12 mouse cellular contexts compared by ENCODE assay signal in the genomic region with DNA sequence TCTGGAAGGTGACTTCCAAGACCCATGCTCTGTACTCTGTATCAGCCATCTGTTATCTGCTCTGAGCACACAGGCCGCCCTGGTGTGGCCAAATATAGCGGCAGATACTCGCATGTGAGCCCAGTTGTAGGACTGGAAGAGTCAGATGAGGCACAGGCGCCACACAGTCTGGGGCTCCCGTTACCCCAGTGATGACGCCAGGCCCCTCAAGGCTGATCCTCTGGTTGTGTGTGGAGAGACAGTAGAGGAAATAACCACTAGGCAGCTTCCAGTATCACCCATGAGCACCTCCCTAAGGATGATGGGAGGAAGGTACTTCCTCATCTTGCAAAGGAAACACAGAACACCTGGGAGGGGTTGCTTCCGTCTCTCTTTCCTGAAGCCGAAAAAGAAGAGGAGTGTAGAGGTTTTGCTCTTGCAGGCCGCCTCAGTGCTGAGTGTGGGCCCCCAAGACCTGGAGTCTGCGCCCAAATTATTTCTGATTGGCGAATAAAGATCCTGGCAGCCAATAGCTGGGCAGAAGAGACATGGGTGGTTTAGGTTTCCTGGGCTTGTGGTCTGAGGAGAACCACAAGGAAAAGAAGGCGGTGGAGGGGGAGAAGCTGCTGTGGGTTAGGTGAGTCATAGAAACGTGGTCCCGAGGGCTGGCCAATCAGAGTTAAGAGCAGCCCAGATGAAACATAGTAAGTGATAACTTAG. TPM values are rescaled to one million over a fixed set of nuclear protein-coding genes. Genes with fewer than 3 reads are reported as not detected.
DNase-seq lines count a peak whose midpoint lies in the region; ATAC-seq and TF ChIP-seq lines count a peak whose summit lies in the region.
"Had no signal": no experiment of that assay in that cellular context is flagged by ENCODE, and none has a peak within 500 bp of the region (broad histone marks: within the 10 kb centered on the region; RNA-seq: fewer than 3 reads in every experiment).

No protein-coding gene starts in this region.

- 59% methylated on average over 14 of the region's 14 CpGs for WGBS in heart, embryonic 16.5 days

- peak; percentile 30 for ATAC-seq in heart, embryonic 16.5 days (replicated peaks; ENCODE audit: extremely low read depth, insufficient read depth, low FRiP score)
- peak; percentile 86 for ATAC-seq in inflammation-experienced regulatory T-cells, adult 6 months
- ATAC-seq: hindbrain, embryonic 16.5 days had no signal

- no peaks in the 10 kb centered on the region for H3K36me3 ChIP-seq in heart, embryonic 16.5 days (ENCODE audit: control insufficient read depth, insufficient read depth)
- no peaks in the 10 kb centered on the region for H3K36me3 ChIP-seq in E14TG2a.4 (ENCODE audit: insufficient read depth, low read length)
- H3K36me3 ChIP-seq in splenic B cell, adult 2 months (ENCODE audit: control insufficient read depth, insufficient read depth, low read length, poor library complexity, severe bottlenecking) = no peaks in the 10 kb centered on the region
- H3K36me3 ChIP-seq: limb, embryonic 15.5 days had no signal

- H3K27me3 ChIP-seq in heart, embryonic 16.5 days (ENCODE audit: control insufficient read depth, insufficient read depth, low read length) = no peaks in the 10 kb centered on the region
- H3K27me3 ChIP-seq in E14TG2a.4 (ENCODE audit: insufficient read depth, low read length) = peaks cover 12% of the 10 kb centered on the region; the same call in 1 of the 2 replicates
- H3K27me3 ChIP-seq in splenic B cell, adult 2 months (ENCODE audit: control insufficient read depth, insufficient read depth, low read length, poor library complexity, severe bottlenecking) = no peaks in the 10 kb centered on the region

- peaks cover 23% of the 10 kb centered on the region for H3K4me1 ChIP-seq in heart, embryonic 16.5 days (ENCODE audit: control insufficient read depth, insufficient read depth, low read length)
- H3K4me1 ChIP-seq in E14TG2a.4 (replicated peaks; ENCODE audit: low read depth, low read length) = peaks cover 22% of the 10 kb centered on the region

- H3K9ac ChIP-seq in heart, embryonic 16.5 days (ENCODE audit: low read length) = 0 out of 2 replicates have a peak overlapping the region, but pooled peaks have one; percentile 20
- H3K9ac ChIP-seq: limb, embryonic 15.5 days had no signal

- no peak for TF ChIP-seq CTCF in E14TG2a.4 (conservative IDR thresholded peaks at IDR 0.05; ENCODE audit: low read length)

- no peaks in the 10 kb centered on the region for H3K9me3 ChIP-seq in heart, embryonic 16.5 days (replicated peaks; ENCODE audit: control insufficient read depth, low read length)
- no peaks in the 10 kb centered on the region for H3K9me3 ChIP-seq in E14TG2a.4 (ENCODE audit: low read length)
- H3K9me3 ChIP-seq: limb, embryonic 15.5 days had no signal

- intact Hi-C loops in heart, postnatal 14 days (cut with DNase I) = no loop called here

- H3K4me3 ChIP-seq in heart, embryonic 16.5 days (ENCODE audit: low read length) = no peak overlapping the region
- peak overlapping the region; percentile 45 for H3K4me3 ChIP-seq in E14TG2a.4 (replicated peaks; ENCODE audit: low read length)
- H3K4me3 ChIP-seq: limb, embryonic 15.5 days had no signal

- H3K4me2 ChIP-seq in heart, embryonic 16.5 days (ENCODE audit: low read depth, low read length) = peak overlapping the region; percentile 29; the same call in 1 of the 2 replicates
- H3K4me2 ChIP-seq: limb, embryonic 15.5 days had no signal

- no peak for DNase-seq in heart, postnatal 14 days
- DNase-seq in splenic B cell, adult 2 months (ENCODE audit: low read depth, low spot score) = peak; percentile 41
- DNase-seq in adrenal gland, postnatal 14 days = no peak
- no peak for DNase-seq in cerebellum, adult 9-10 months
- DNase-seq in ovary, adult 18-20 months (ENCODE audit: low spot score) = no peak
- DNase-seq: cerebellum, adult 11-12 months had no signal

- H3K27ac ChIP-seq in heart, embryonic 16.5 days (ENCODE audit: low read length) = peak overlapping the region; percentile 51
- H3K27ac ChIP-seq: limb, embryonic 15.5 days had no signal

RNA-seq across cellular contexts. Expression of a gene that starts 2.0 kb away (rescaled TPM):
- polyA plus RNA-seq in heart, embryonic 16.5 days (2015; fragmentation: Nextera tagmentation; extraction: Ambion mirVana) = 0.59 and 0.80 TPM in 2 replicates
- under 1 TPM in 1 of 2 experiments, not detected in 1; 0.20 TPM for total RNA-seq in heart, postnatal 14 days (2021)
- 10 to 100 TPM in 1 of 3 experiments, 1 to 10 TPM in 2; 9.6 to 35.3 (median 10.0) TPM for polyA plus RNA-seq in inflammation-experienced regulatory T-cells, adult 6 months (2017; shearing (Covaris generic))
- 0.22 and 0.41 TPM in 2 replicates for total RNA-seq in adrenal gland, postnatal 14 days (2021)

RNA-seq across cellular contexts. Expression of a gene that starts 19.9 kb away (rescaled TPM):
- polyA plus RNA-seq in heart, embryonic 16.5 days (2015; fragmentation: Nextera tagmentation; extraction: Ambion mirVana) = not detected in 2 replicates
- total RNA-seq in heart, postnatal 14 days (2021) = not detected
- polyA plus RNA-seq in inflammation-experienced regulatory T-cells, adult 6 months (2017; shearing (Covaris generic)) = not detected
- not detected in 2 replicates for total RNA-seq in adrenal gland, postnatal 14 days (2021)
- polyA plus RNA-seq: limb, embryonic 15.5 days had no signal

RNA-seq across cellular contexts. Expression of a gene that starts 25.8 kb away (rescaled TPM):
- 0.22 and 0.46 TPM in 2 replicates for polyA plus RNA-seq in heart, embryonic 16.5 days (2015; fragmentation: Nextera tagmentation; extraction: Ambion mirVana)
- under 1 TPM; 0.26 to 0.37 TPM for total RNA-seq in heart, postnatal 14 days (2021)
- 1 to 10 TPM in 1 of 3 experiments, under 1 TPM in 2; 0.71 to 2.2 (median 0.95) TPM for polyA plus RNA-seq in inflammation-experienced regulatory T-cells, adult 6 months (2017; shearing (Covaris generic))
- total RNA-seq in adrenal gland, postnatal 14 days (2021) = 0.08 and 0.30 TPM in 2 replicates
- polyA plus RNA-seq: neural tube, embryonic 14.5 days had no signal

RNA-seq across cellular contexts. Expression of a gene that starts 36.9 kb away (rescaled TPM):
- polyA plus RNA-seq in heart, embryonic 16.5 days (2015; fragmentation: Nextera tagmentation; extraction: Ambion mirVana) = 0.60 and 0.77 TPM in 2 replicates
- total RNA-seq in heart, postnatal 14 days (2021) = under 1 TPM; 0.31 to 0.34 TPM
- polyA plus RNA-seq in inflammation-experienced regulatory T-cells, adult 6 months (2017; shearing (Covaris generic)) = 10 to 100 TPM; 12.0 to 14.0 (median 13.6) TPM
- total RNA-seq in adrenal gland, postnatal 14 days (2021) = 0.89 and 1.8 TPM in 2 replicates
